Mouse (Mus musculus) megakaryocyte-erythroid progenitor cell, adult 5-6 weeks (primary cell): ENCODE measurements around the gene Rasal2. TPM values are rescaled to one million over a fixed set of nuclear protein-coding genes. Genes with fewer than 3 reads are reported as not detected.

Experiments
- ATAC-seq: replicated peaks from 2 replicates; pipeline ENCODE4 v1.8.0; 2016; ENCODE audit warnings: mild to moderate bottlenecking, inconsistent platforms; ENCODE audit not compliant: severe bottlenecking, poor library complexity, low FRiP score, low TSS enrichment
- total RNA-seq, 2 experiments: library from RNA; stranded (forward) in 1 of 2; stranded (reverse) in 1 of 2; fragments of 200-1000, 215-1000 nt in 1 of 2; fragments of >200 nt in 1 of 2; fragmentation: Nextera tagmentation in 1 of 2; gene quantifications; 2 replicates each; pipeline ENCODE4 v1.2.3; 2014 to 2017

Gene Rasal2
- total RNA-seq, 2 experiments from 2014 or later = 4.6 to 6.6 TPM

DNA sequence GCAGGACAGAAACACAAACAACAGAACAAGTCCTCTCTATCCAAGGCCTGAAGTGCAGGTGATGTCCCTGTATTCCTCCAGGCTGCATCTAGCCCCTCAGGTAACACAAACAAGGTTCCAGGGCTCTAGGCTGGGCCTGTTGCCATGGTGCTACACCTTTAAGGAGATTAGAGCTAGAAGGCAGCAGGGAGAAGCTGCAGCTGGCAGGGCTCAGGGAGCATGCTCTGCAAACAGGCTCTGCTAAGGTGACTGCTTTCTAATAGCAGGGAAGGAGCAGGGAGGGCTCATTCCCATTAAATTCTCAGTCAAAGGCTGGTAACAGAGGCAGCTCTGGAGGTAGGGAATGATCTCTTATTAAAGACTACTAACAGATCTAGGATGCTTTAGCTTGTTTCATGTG, 231.3 kb downstream of the Rasal2 start:
- ATAC-seq = no peak

GRCm38 (mm10) chr1:157178988-157179764, 233.2 kb downstream of the Rasal2 start:
- ATAC-seq = no peak

DNA sequence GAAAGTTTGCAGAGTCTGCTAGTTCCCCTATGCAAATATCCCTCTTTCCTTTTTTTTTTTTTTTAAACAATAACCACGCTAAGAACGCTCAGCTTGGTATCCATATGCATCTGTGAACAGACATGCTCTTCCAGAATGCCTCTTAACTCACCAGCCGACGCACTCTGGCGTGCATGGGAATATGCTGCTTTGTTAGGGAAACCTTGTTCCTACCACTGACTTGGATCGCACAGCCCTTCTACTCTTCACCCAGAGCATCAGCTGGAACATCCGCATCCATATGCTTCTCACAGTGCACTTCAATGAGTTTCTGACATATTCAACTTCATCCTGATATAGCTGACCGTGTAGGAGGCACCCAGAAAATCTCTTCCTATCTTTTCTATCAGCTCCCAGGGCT, 243.1 kb downstream of the Rasal2 start:
- no peak for ATAC-seq

DNA sequence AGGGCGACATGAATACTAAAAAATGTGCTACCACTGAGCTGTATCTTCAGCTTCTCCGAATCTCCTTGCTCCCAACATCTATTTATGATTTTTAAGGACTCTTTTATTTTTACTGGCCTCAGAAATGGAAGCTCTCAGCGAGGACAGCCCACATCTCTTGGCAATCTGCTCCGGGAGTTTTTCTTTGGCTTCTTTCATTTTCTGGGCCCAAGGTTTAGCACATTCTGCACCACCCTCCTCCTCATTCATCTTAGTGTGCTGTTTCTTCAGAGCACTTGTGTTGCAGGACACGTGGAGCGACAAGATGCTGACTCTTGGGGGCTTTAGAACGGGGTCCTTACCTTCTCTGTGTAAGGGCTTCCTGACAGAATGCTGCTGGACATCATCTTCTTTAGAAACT, 243.5 kb downstream of the Rasal2 start:
- no peak for ATAC-seq

DNA sequence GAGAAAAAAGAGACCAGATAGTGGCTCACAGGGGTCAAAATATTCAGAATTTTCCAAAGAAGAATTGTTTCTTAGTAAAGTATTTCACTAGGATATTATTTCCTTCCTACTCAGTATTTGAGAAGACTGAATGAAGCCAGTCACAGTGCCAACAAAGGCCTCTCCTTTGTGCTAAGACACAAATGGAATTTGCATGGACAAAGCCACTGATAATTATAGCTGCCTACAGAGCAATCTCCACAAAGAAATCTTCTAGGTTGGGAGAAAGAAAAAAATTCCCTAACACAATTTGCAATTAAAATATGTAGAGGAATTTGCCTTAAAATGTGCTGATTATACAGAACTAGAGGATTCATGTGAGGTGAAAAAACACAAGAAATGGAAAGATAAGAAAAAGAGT, 258.6 kb downstream of the Rasal2 start:
- no peak for ATAC-seq

DNA sequence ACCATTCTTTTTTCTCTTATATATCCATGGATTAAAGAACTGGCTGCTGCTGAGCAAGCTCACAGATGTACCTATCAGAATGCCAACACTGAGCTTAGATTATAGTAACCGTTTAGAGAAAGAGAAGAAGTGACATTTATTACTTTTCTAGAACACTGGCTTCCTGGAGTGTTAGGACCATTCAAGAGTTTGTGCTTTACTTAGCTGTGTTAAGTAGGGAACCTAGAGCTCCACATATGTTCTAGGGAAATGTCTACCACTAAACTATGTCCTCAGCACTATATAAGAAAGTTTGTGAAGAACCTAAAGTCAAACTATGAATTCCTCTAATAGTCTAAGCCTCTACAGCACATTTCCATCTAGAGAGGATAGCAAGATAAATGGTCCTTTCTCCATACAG, 262.3 kb downstream of the Rasal2 start:
- ATAC-seq = no peak

DNA sequence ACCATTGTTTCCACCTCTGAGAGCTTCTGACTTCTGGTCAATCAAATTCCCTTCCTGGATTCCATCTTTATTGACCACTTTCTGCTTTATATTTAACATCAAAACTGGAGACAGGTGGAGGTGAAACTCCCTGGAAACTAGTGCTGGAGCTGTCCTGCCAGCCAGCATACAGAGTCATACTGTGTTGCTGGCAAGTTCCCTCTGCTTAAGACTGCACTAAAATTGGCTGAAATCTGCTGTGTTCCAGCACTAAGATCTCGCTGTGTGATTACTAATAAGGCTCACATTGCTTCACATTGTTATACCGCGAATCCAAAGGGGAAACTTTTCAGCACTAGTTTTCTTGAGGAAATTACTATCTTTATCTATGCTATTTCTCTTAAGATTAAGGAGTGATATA, 267.8 kb downstream of the Rasal2 start:
- ATAC-seq = no peak

- no peak for ATAC-seq
These were observed 269.0 kb downstream of the Rasal2 start for GRCm38 (mm10) chr1:157143326-157143932.

DNA sequence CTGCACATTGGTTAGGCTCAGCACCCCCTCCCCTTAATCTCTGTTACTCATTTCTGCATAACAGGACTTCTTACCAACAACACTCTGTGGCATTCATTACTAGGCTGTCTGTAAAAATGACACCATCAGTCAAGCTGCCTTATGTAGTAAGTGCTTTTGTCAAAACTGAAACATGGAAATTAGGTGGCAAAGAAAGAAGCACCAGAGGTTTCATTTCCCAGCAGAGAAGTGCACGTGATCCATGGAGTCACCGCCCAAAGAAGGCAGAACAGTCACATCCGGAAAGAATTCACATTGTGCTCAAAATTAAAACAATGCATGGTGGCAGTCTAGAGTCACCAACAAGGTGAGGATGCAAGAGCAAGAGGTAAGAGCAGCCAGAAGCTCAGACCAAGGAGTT, 271.4 kb downstream of the Rasal2 start:
- ATAC-seq = no peak

DNA sequence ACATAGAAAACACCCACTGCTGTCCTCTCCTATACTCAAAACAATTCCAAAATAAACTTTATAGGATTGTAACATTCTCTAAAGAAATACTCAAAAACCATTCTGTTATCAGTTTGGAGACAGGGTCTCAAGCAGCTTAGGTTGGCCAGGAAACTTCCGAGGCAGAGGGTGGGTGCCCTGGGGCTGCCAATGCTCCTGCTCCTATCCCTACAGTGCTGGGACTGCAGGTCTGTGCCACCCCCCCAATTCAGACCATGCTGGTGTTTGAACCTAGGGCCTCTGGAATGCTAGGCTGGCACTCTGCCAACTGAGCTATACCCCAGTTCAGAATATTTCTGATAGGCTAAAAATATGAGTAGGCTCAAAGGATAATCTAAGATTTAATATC, 274.5 kb downstream of the Rasal2 start:
- ATAC-seq = no peak

- ATAC-seq = no peak
These were observed 275.1 kb downstream of the Rasal2 start for GRCm38 (mm10) chr1:157137132-157137853.

- ATAC-seq = no peak
These were observed 284.2 kb downstream of the Rasal2 start for GRCm38 (mm10) chr1:157128219-157128618.

GRCm38 (mm10) chr1:157123836-157124235, 288.6 kb downstream of the Rasal2 start:
- no peak for ATAC-seq

GRCm38 (mm10) chr1:157119168-157119567, 293.2 kb downstream of the Rasal2 start:
- ATAC-seq = no peak

- ATAC-seq = no peak
These were observed 295.0 kb downstream of the Rasal2 start for GRCm38 (mm10) chr1:157117440-157117839.

DNA sequence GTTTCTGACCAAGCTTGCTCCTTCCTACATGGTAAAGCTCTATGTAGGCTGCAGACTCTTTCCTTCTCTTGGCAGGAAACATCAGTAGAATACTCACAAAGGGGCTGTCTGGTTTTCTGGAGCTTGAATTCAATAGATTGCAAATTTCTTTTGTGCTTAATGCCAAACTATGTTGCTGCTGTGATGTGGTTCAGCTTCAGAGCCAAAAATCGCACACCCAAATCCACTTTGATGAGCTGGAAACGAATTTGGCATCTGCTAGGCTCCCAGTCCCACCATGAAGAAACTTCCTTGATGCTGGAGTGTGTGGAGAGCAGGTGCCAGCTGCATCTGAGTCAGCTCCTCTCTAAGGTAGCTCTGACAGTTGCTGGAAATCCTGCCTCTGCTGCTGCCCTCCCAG, 297.9 kb downstream of the Rasal2 start:
- ATAC-seq = no peak

GRCm38 (mm10) chr1:157110287-157110835, 302.0 kb downstream of the Rasal2 start:
- ATAC-seq = no peak

GRCm38 (mm10) chr1:157108580-157108979, 303.8 kb downstream of the Rasal2 start, which contains the start of gene Tex35:
Gene Tex35, minus strand, starts transcription at chr1:157108680.
- no peak for ATAC-seq

- peak; percentile 95 for ATAC-seq
These were observed 311.1 kb downstream of the Rasal2 start for GRCm38 (mm10) chr1:157101122-157101865.

- no peak for ATAC-seq
These were observed 316.9 kb downstream of the Rasal2 start for GRCm38 (mm10) chr1:157095534-157095933.
